Mouse (Mus musculus): ENCODE results near the gene Ndufb4.

DNA sequence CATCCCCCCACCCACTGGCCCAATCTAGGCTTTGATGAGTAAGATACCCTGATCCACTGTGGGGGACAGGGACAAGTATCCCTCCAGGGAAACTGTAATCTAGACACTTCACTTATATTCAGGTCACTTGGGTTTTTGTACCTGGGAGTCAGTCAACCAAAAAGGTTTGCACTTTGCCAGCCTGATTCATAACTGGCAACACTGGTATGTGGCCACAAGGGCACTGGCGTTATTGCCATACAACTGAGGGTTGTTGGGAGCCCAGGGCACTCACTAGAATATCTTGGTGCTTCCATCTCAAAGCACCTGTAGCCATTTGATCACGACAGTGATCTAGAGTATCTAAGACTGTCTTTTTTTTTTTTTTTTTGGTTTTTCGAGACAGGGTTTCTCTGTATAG, 8.5 kb downstream of the Ndufb4 start:
- TF ChIP-seq CTCF (IDR thresholded peaks at IDR 0.05; ENCODE audit: extremely low read depth, insufficient read depth, low read length) = no peak
- TF ChIP-seq POLR2A (IDR thresholded peaks at IDR 0.05; ENCODE audit: extremely low read depth, insufficient read depth, low read length) = no peak

Measured in cortical plate, adult 2 months (tissue).